Mouse (Mus musculus) small intestine, adult 2 months (tissue): Measurements from ENCODE around the gene Adipor1.

ENCODE experiments used
- CTCF ChIP-seq: fragments of 200-500 bp; IDR thresholded peaks from 2 replicates; pipeline ENCODE4 v1.5.1; 2012; ENCODE audit warnings: low read depth, mild to moderate bottlenecking, control low read depth, inconsistent platforms, low read length, moderate library complexity, mixed read lengths; ENCODE audit not compliant: insufficient replicate concordance, insufficient read length; ENCODE audit errors: extremely low read depth
- POLR2A ChIP-seq: fragments of 200-500 bp; IDR thresholded peaks from 2 replicates; pipeline ENCODE4 v1.6.1; 2012; ENCODE audit warnings: low read depth, mild to moderate bottlenecking, control low read depth, inconsistent platforms, low read length, moderate library complexity

GRCm38 (mm10) chr1:134419176-134419575 is 4.0 kb downstream of the Adipor1 start:
- TF ChIP-seq CTCF: no peak
- no peak for TF ChIP-seq POLR2A
